10 mouse cellular contexts compared by ENCODE assay signal in genomic region chr3:75219211-75219610, GRCm38 (mm10). TPM values are rescaled to one million over a fixed set of nuclear protein-coding genes. Genes with fewer than 3 reads are reported as not detected.
DNase-seq lines count a peak whose midpoint lies in the region; ATAC-seq and TF ChIP-seq lines count a peak whose summit lies in the region.
"Had no signal": no experiment of that assay in that cellular context is flagged by ENCODE, and none has a peak within 500 bp of the region (broad histone marks: within the 10 kb centered on the region; RNA-seq: fewer than 3 reads in every experiment).

No protein-coding gene starts in this region.

- no peaks in the 10 kb centered on the region for H3K9me3 ChIP-seq in intestine, postnatal 0 days (ENCODE audit: control insufficient read depth)
- H3K9me3 ChIP-seq in intestine, embryonic 16.5 days (ENCODE audit: control insufficient read depth, low read length): no peaks in the 10 kb centered on the region
- no peaks in the 10 kb centered on the region for H3K9me3 ChIP-seq in hindbrain, embryonic 13.5 days
- H3K9me3 ChIP-seq: embryonic facial prominence, embryonic 15.5 days had no signal

- no peaks in the 10 kb centered on the region for H3K4me1 ChIP-seq in intestine, postnatal 0 days (replicated peaks; ENCODE audit: control insufficient read depth, insufficient read depth, low read length)
- no peaks in the 10 kb centered on the region for H3K4me1 ChIP-seq in intestine, embryonic 16.5 days (ENCODE audit: control insufficient read depth, insufficient read depth, low read length)
- H3K4me1 ChIP-seq in hindbrain, embryonic 13.5 days (replicated peaks): no peaks in the 10 kb centered on the region
- H3K4me1 ChIP-seq: embryonic facial prominence, embryonic 15.5 days had no signal

- no peaks in the 10 kb centered on the region for H3K27me3 ChIP-seq in intestine, postnatal 0 days (replicated peaks; ENCODE audit: control insufficient read depth, insufficient read depth, low read length)
- no peaks in the 10 kb centered on the region for H3K27me3 ChIP-seq in intestine, embryonic 16.5 days (replicated peaks; ENCODE audit: control insufficient read depth, insufficient read depth, low read length)
- H3K27me3 ChIP-seq in Patski: peaks cover 37% of the 10 kb centered on the region
- no peaks in the 10 kb centered on the region for H3K27me3 ChIP-seq in hindbrain, embryonic 13.5 days
- H3K27me3 ChIP-seq: embryonic facial prominence, embryonic 15.5 days had no signal

- WGBS in intestine, postnatal 0 days: 10% methylated on average over 1 of the region's 1 CpGs
- 0% methylated on average over 1 of the region's 1 CpGs for WGBS in intestine, embryonic 16.5 days
- WGBS in hindbrain, embryonic 13.5 days: 0% methylated on average over 1 of the region's 1 CpGs

- TF ChIP-seq CTCF in intestine, postnatal 0 days (IDR thresholded peaks at IDR 0.05; ENCODE audit: low read depth): peak; percentile 79
- peak; percentile 89 for TF ChIP-seq CTCF in Patski (IDR thresholded peaks at IDR 0.05)

- POLR2A ChIA-PET in Patski (lab: Charles Lee): interaction anchor here (0.7 kb wide), 1 partner anchor 300 kb away, joined by 6 read pairs; no protein-coding TSS in a partner anchor

- intact Hi-C loops in left cerebral cortex, postnatal 4 days (cut with DNase I): loop anchor here (2.0 to 10.0 kb wide), 3 partner anchors 298 to 786 kb away; no protein-coding TSS in a partner anchor

- DNase-seq in Patski (ENCODE audit: low read depth, low spot score): no peak
- peak; percentile 49 for DNase-seq in embryo, embryonic 10 days (ENCODE audit: low spot score)
- DNase-seq in left cerebral cortex, postnatal 4 days: peak; percentile 58
- DNase-seq in retina, embryonic 14.5 days (ENCODE audit: low spot score): peak; percentile 54

- no peaks in the 10 kb centered on the region for H3K36me3 ChIP-seq in intestine, postnatal 0 days (ENCODE audit: control insufficient read depth, insufficient read depth)
- no peaks in the 10 kb centered on the region for H3K36me3 ChIP-seq in intestine, embryonic 16.5 days (ENCODE audit: control insufficient read depth, insufficient read depth, low read length)
- no peaks in the 10 kb centered on the region for H3K36me3 ChIP-seq in hindbrain, embryonic 13.5 days
- H3K36me3 ChIP-seq: embryonic facial prominence, embryonic 15.5 days had no signal

- peak; percentile 47; the same call in 1 of the 2 replicates for ATAC-seq in intestine, postnatal 0 days
- no peak for ATAC-seq in intestine, embryonic 16.5 days
- ATAC-seq in Patski: no peak
- peak; percentile 59; the same call in 1 of the 2 replicates for ATAC-seq in hindbrain, embryonic 13.5 days (ENCODE audit: low FRiP score)
- no peak for ATAC-seq in activated CD4-positive, CD25-positive, alpha-beta regulatory T cell, adult 4 months

- no peak overlapping the region for H3K9ac ChIP-seq in intestine, postnatal 0 days (ENCODE audit: low read depth, low read length)
- H3K9ac ChIP-seq in intestine, embryonic 16.5 days (ENCODE audit: low read depth, low read length): no peak overlapping the region
- H3K9ac ChIP-seq in hindbrain, embryonic 13.5 days: no peak overlapping the region
- H3K9ac ChIP-seq: embryonic facial prominence, embryonic 15.5 days had no signal

- in situ Hi-C loops in Patski (cut with MboI; ENCODE audit: low pct_unique_long_range_greater_than_20kb): loop anchor here (25.0 kb wide), 1 partner anchor 768 kb away; no protein-coding TSS in a partner anchor

- H3K4me3 ChIP-seq in intestine, postnatal 0 days (ENCODE audit: low read depth, low read length): no peak overlapping the region
- H3K4me3 ChIP-seq in intestine, embryonic 16.5 days (ENCODE audit: low read length): no peak overlapping the region
- no peak overlapping the region for H3K4me3 ChIP-seq in hindbrain, embryonic 13.5 days
- H3K4me3 ChIP-seq: embryonic facial prominence, embryonic 15.5 days had no signal

- no peak overlapping the region for H3K4me2 ChIP-seq in intestine, postnatal 0 days (replicated peaks; ENCODE audit: low read depth)
- no peak overlapping the region for H3K4me2 ChIP-seq in intestine, embryonic 16.5 days (ENCODE audit: low read depth, low read length)
- no peak overlapping the region for H3K4me2 ChIP-seq in hindbrain, embryonic 13.5 days
- H3K4me2 ChIP-seq: embryonic facial prominence, embryonic 15.5 days had no signal

- H3K27ac ChIP-seq in intestine, postnatal 0 days (ENCODE audit: low read depth, low read length): no peak overlapping the region
- H3K27ac ChIP-seq in intestine, embryonic 16.5 days (ENCODE audit: low read length): no peak overlapping the region
- no peak overlapping the region for H3K27ac ChIP-seq in hindbrain, embryonic 13.5 days
- H3K27ac ChIP-seq: embryonic facial prominence, embryonic 15.5 days; macrophage had no signal

- CTCF ChIA-PET in Patski (lab: Charles Lee): interaction anchor here (1.2 to 2.1 kb wide), 3 partner anchors 87 to 780 kb away, joined by 3 to 8 read pairs (median 3); no protein-coding TSS in a partner anchor

RNA-seq across cellular contexts. Expression of gene Serpini2, which starts 50.7 kb away (rescaled TPM):
- polyA plus RNA-seq in intestine, postnatal 0 days (2015; fragmentation: Nextera tagmentation; extraction: Ambion mirVana): 0.10 and 0.21 TPM in 2 replicates
- polyA plus RNA-seq in intestine, embryonic 16.5 days (2015; fragmentation: Nextera tagmentation; extraction: Ambion mirVana): 27.2 and 30.6 TPM in 2 replicates
- not detected for polyA plus RNA-seq in Patski (2021)
- not detected in 2 replicates for polyA plus RNA-seq in hindbrain, embryonic 13.5 days (2015; fragmentation: Nextera tagmentation; extraction: Ambion mirVana)
- not detected for total RNA-seq in left cerebral cortex, postnatal 4 days (2021)
- not detected for polyA plus RNA-seq in activated CD4-positive, CD25-positive, alpha-beta regulatory T cell, adult 4 months (2017; shearing (Covaris generic))
- polyA plus RNA-seq: embryonic facial prominence, embryonic 15.5 days; macrophage had no signal

RNA-seq across cellular contexts. Expression of gene Zbbx, which starts 54.4 kb away (rescaled TPM):
- polyA plus RNA-seq in intestine, postnatal 0 days (2015; fragmentation: Nextera tagmentation; extraction: Ambion mirVana): 0.12 and 0.30 TPM in 2 replicates
- 0.20 TPM in 1 of 2 replicates, not detected in the other for polyA plus RNA-seq in intestine, embryonic 16.5 days (2015; fragmentation: Nextera tagmentation; extraction: Ambion mirVana)
- polyA plus RNA-seq in Patski (2021): not detected
- polyA plus RNA-seq in hindbrain, embryonic 13.5 days (2015; fragmentation: Nextera tagmentation; extraction: Ambion mirVana): 0.62 and 0.95 TPM in 2 replicates
- total RNA-seq in left cerebral cortex, postnatal 4 days (2021): 1 to 10 TPM; 2.3 to 3.0 TPM
- not detected for polyA plus RNA-seq in activated CD4-positive, CD25-positive, alpha-beta regulatory T cell, adult 4 months (2017; shearing (Covaris generic))
- polyA plus RNA-seq: macrophage had no signal

Comparison
In these comparisons a context has a peak if more than half of its experiments do, and no peak if none do; other contexts are left out.
1. ATAC-seq: peak in intestine, postnatal 0 days (single experiment) and hindbrain, embryonic 13.5 days (single experiment); none in intestine, embryonic 16.5 days (single experiment), Patski (single experiment) and activated CD4-positive, CD25-positive, alpha-beta regulatory T cell, adult 4 months (single experiment).
2. RNA of gene Serpini2, which starts 50.7 kb away (polyA plus RNA-seq): 27.2 to 30.6 TPM in intestine, embryonic 16.5 days; 0.10 to 0.21 TPM in intestine, postnatal 0 days, not detected in Patski (single experiment), not detected in hindbrain, embryonic 13.5 days and not detected in activated CD4-positive, CD25-positive, alpha-beta regulatory T cell, adult 4 months; every median in the first group is over 10 times any median in the second.